Mouse (Mus musculus): ENCODE data around the gene Cntnap2. TPM values are rescaled to one million over a fixed set of nuclear protein-coding genes. Genes with fewer than 3 reads are reported as not detected.

The Cntnap2 gene
- polyA plus RNA-seq, 1 experiment from 2014 or later = 1.1 TPM

DNA sequence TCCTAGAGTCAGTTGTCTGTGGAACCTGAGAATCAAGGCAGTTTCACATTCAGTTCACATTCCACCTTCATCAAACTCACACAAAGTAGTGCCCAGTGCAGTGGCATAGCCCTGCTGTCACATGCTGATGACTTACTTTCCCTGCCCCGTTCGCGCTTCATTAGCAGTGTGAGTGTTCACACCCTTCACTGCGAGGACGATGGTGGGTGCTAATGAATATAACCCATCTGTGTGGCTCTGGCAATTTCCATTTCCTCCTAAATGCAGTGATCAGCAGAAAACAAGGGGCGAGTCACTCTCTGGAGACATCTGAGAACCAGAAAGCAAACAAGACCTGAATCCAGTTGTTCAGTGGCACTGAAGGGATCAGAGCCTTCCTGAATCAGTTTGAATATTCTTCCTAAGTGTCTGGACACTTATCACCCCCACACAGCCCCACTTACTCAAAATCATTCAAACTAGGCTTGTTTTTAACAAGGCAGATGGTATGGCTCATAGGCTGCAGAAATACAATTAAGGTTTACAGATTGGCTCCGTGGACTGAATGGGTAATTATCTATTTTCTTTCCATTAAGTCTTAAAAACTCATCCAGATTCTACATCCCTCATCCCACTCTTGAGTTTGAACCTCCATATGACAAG, 2169.6 kb downstream of the Cntnap2 start:
- Histone ChIP-seq H3K4me3 (ENCODE audit: low read length) (no peak overlapping the region), H3K4me1 (replicated peaks; ENCODE audit: control insufficient read depth, insufficient read depth, low read length) (no peaks in the 10 kb centered on the region), H3K27ac (ENCODE audit: low read length) (no peak overlapping the region), H3K9ac (ENCODE audit: low read length) (no peak overlapping the region), H3K36me3 (ENCODE audit: control insufficient read depth, insufficient read depth, low read length) (no peaks in the 10 kb centered on the region), H3K27me3 (ENCODE audit: control insufficient read depth, insufficient read depth, low read depth, low read length) (no peaks in the 10 kb centered on the region), H3K9me3 (ENCODE audit: control insufficient read depth, low read length) (no peaks in the 10 kb centered on the region), H3K4me2 (ENCODE audit: low read depth, low read length) (no peak overlapping the region)
- no peak for ATAC-seq (ENCODE audit: low read depth)
- WGBS = 54% methylated on average over 7 of the region's 7 CpGs

GRCm38 (mm10) chr6:47231513-47231912, 2172.4 kb downstream of the Cntnap2 start:
- Histone ChIP-seq H3K27ac (ENCODE audit: low read length) (no peak overlapping the region), H3K9ac (ENCODE audit: low read length) (no peak overlapping the region), H3K4me2 (ENCODE audit: low read depth, low read length) (no peak overlapping the region), H3K4me3 (ENCODE audit: low read length) (no peak overlapping the region), H3K27me3 (ENCODE audit: control insufficient read depth, insufficient read depth, low read depth, low read length) (no peaks in the 10 kb centered on the region), H3K4me1 (replicated peaks; ENCODE audit: control insufficient read depth, insufficient read depth, low read length) (no peaks in the 10 kb centered on the region), H3K9me3 (ENCODE audit: control insufficient read depth, low read length) (no peaks in the 10 kb centered on the region), H3K36me3 (ENCODE audit: control insufficient read depth, insufficient read depth, low read length) (no peaks in the 10 kb centered on the region)
- WGBS = 62% methylated on average over 6 of the region's 6 CpGs
- no peak for ATAC-seq (ENCODE audit: low read depth)

DNA sequence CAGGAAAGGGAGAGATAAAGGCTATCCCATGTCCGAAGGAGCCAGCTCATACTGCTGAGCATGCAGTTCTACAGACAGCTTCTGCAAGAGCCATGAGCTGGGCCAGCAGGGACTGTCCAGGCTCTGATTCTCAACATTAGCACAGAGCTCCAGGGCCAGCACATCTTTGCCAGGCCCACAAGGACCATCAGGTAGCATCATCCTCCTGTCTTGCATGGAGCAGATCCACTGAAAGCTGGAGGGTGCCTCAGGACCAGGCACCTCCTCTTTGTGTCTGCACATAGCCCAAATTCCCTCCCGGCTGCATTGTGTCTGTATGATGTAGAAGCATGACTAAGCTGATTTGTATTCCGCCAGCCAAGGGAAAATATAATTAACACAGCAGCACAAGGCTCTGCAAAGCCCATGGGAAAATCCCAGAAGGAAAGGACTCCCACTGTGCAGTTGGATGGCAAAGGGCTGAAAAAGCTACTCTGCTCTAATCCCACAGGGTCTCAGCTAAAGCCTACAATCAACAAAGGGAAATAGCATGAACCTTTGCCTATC, 2180.3 kb downstream of the Cntnap2 start:
- no peak overlapping the region for H3K4me3 ChIP-seq (ENCODE audit: low read length)
- no peaks in the 10 kb centered on the region for H3K36me3 ChIP-seq (ENCODE audit: control insufficient read depth, insufficient read depth, low read length)
- H3K9ac ChIP-seq (ENCODE audit: low read length) = no peak overlapping the region
- no peaks in the 10 kb centered on the region for H3K9me3 ChIP-seq (ENCODE audit: control insufficient read depth, low read length)
- H3K27ac ChIP-seq (ENCODE audit: low read length) = no peak overlapping the region
- no peaks in the 10 kb centered on the region for H3K27me3 ChIP-seq (ENCODE audit: control insufficient read depth, insufficient read depth, low read depth, low read length)
- peaks cover 2% of the 10 kb centered on the region; the same call in 1 of the 2 replicates for H3K4me1 ChIP-seq (replicated peaks; ENCODE audit: control insufficient read depth, insufficient read depth, low read length)
- 57% methylated on average over 3 of the region's 3 CpGs for WGBS
- no peak for ATAC-seq (ENCODE audit: low read depth)
- H3K4me2 ChIP-seq (ENCODE audit: low read depth, low read length) = no peak overlapping the region

DNA sequence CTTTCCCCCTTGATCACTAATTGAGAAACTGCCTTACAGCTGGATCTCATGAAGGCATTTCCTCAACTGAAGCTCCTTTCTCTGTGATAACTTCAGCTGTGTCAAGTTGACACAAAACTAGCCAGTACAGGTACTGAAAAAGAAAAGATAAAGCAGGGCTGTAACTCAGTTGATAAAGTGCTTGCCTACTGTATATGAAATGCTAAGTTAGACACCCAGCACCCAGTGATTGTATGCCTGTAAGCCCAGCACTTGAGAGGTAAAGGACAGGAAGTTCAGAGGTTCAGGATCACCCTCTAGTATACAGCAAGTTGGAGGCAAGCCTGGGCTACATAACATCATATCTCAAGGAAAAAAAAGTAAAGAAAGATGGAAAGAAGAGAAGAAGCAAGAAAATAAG, 2182.2 kb downstream of the Cntnap2 start:
- no peak overlapping the region for H3K4me3 ChIP-seq (ENCODE audit: low read length)
- no peak overlapping the region for H3K4me2 ChIP-seq (ENCODE audit: low read depth, low read length)
- no peak for ATAC-seq (ENCODE audit: low read depth)
- H3K9me3 ChIP-seq (ENCODE audit: control insufficient read depth, low read length) = no peaks in the 10 kb centered on the region
- no peak overlapping the region for H3K9ac ChIP-seq (ENCODE audit: low read length)
- H3K4me1 ChIP-seq (replicated peaks; ENCODE audit: control insufficient read depth, insufficient read depth, low read length) = peaks cover 4% of the 10 kb centered on the region; the same call in 1 of the 2 replicates
- no peaks in the 10 kb centered on the region for H3K27me3 ChIP-seq (ENCODE audit: control insufficient read depth, insufficient read depth, low read depth, low read length)
- no peak overlapping the region for H3K27ac ChIP-seq (ENCODE audit: low read length)
- no peaks in the 10 kb centered on the region for H3K36me3 ChIP-seq (ENCODE audit: control insufficient read depth, insufficient read depth, low read length)

GRCm38 (mm10) chr6:47243863-47244606, 2184.9 kb downstream of the Cntnap2 start:
- Histone ChIP-seq H3K4me3 (ENCODE audit: low read length) (no peak overlapping the region), H3K4me2 (ENCODE audit: low read depth, low read length) (0 out of 2 replicates have a peak overlapping the region, but pooled peaks have one; percentile 32)
- 15% methylated on average over 6 of the region's 6 CpGs for WGBS

DNA sequence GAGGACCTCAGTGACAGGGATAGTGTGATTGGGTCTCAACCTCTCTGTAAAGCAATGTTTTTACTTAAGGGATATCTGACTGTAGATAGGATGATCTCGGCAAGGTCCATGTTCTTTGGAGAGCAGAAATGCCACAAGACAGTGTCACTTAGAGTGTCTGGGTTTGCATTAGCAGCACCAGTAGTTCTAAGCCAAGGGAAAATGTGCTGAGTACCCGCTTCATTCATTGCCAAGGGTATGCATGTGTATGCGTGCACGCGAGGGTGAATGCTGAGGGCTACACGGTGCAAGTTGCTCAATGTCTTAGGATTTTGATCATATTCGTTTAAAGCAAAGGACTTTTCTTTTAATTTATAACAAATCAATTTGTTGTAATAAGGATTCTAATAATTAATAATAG, 2185.5 kb downstream of the Cntnap2 start:
- Histone ChIP-seq H3K4me3 (ENCODE audit: low read length) (no peak overlapping the region), H3K9ac (ENCODE audit: low read length) (no peak overlapping the region), H3K4me1 (replicated peaks; ENCODE audit: control insufficient read depth, insufficient read depth, low read length) (peaks cover 4% of the 10 kb centered on the region; the same call in 1 of the 2 replicates), H3K27me3 (ENCODE audit: control insufficient read depth, insufficient read depth, low read depth, low read length) (no peaks in the 10 kb centered on the region), H3K4me2 (ENCODE audit: low read depth, low read length) (0 out of 2 replicates have a peak overlapping the region, but pooled peaks have one; percentile 32), H3K9me3 (ENCODE audit: control insufficient read depth, low read length) (no peaks in the 10 kb centered on the region), H3K27ac (ENCODE audit: low read length) (no peak overlapping the region), H3K36me3 (ENCODE audit: control insufficient read depth, insufficient read depth, low read length) (no peaks in the 10 kb centered on the region)
- no peak for ATAC-seq (ENCODE audit: low read depth)
- WGBS = 28% methylated on average over 7 of the region's 7 CpGs

More at GRCm38 (mm10) chr6:47243863-47244606, 2184.9 kb downstream of the Cntnap2 start:
- peak; percentile 82 for ATAC-seq (ENCODE audit: low read depth)
- H3K9me3 ChIP-seq (ENCODE audit: control insufficient read depth, low read length) = no peaks in the 10 kb centered on the region
- H3K36me3 ChIP-seq (ENCODE audit: control insufficient read depth, insufficient read depth, low read length) = no peaks in the 10 kb centered on the region
- no peak overlapping the region for H3K27ac ChIP-seq (ENCODE audit: low read length)
- H3K4me1 ChIP-seq (replicated peaks; ENCODE audit: control insufficient read depth, insufficient read depth, low read length) = peaks cover 4% of the 10 kb centered on the region; the same call in 1 of the 2 replicates
- H3K27me3 ChIP-seq (ENCODE audit: control insufficient read depth, insufficient read depth, low read depth, low read length) = no peaks in the 10 kb centered on the region
- H3K9ac ChIP-seq (ENCODE audit: low read length) = no peak overlapping the region

DNA sequence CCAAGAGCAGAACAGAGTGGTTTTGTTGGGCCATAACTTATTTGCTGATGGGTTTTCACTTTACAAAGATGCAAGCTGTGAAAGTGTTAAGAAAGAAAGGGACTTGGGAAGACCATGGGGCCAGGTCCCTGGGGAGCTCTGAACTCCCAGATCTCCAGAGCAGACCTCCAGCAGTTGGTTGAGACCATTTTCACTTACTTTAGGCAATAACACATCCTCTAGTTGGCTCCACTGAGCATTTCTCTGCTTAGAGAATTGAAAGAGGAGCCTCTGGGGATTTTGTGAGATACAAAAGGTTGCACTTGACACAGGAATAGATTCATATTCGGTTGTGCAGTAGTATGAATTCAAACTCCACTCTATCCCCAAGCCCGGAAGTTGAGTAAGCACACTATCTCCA, 2196.1 kb downstream of the Cntnap2 start:
- Histone ChIP-seq H3K4me1 (replicated peaks; ENCODE audit: control insufficient read depth, insufficient read depth, low read length) (no peaks in the 10 kb centered on the region), H3K9me3 (ENCODE audit: control insufficient read depth, low read length) (no peaks in the 10 kb centered on the region), H3K27ac (ENCODE audit: low read length) (no peak overlapping the region), H3K9ac (ENCODE audit: low read length) (no peak overlapping the region), H3K36me3 (ENCODE audit: control insufficient read depth, insufficient read depth, low read length) (no peaks in the 10 kb centered on the region), H3K4me3 (ENCODE audit: low read length) (no peak overlapping the region), H3K4me2 (ENCODE audit: low read depth, low read length) (no peak overlapping the region), H3K27me3 (ENCODE audit: control insufficient read depth, insufficient read depth, low read depth, low read length) (no peaks in the 10 kb centered on the region)
- 72% methylated on average over 2 of the region's 2 CpGs for whole genome bisulfite sequencing
- ATAC-seq (ENCODE audit: low read depth) = no peak

DNA sequence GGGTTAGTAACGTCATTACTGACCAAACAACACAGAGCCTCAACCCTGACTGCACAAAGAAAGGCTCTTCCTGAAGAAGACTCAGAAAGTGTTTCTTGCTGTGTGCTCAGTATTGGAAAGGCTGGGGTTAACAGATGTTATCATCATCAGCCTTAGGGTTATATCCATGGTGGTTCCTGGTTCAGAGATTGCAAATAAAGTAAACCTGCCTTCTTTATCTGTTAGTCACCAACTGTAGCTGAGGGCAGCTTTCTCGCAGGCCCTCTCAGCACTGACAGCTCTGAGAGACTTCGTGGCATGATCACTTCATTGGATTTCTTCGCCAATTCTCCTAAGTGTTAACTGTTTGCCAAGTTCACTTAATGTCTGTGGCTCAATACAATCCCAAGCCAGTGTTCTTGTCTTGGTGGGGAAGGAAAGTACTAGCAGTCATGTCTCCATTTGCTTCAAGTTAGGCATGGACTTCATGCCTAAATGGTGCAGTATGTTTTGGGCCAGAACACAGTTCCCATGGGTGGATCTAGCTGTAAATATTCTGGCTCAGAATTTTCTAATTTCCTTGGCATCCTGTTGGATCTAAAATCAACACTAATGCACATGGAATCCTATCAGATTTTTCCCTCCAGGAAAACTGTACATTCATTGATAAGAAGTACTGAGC, 2197.2 kb downstream of the Cntnap2 start:
- WGBS = 63% methylated on average over 4 of the region's 4 CpGs
- no peak for ATAC-seq (ENCODE audit: low read depth)

GRCm38 (mm10) chr6:47256918-47257506, 2197.9 kb downstream of the Cntnap2 start:
- no peaks in the 10 kb centered on the region for H3K36me3 ChIP-seq (ENCODE audit: control insufficient read depth, insufficient read depth, low read length)
- WGBS = 48% methylated on average over 3 of the region's 3 CpGs
- no peak overlapping the region for H3K4me3 ChIP-seq (ENCODE audit: low read length)
- H3K9me3 ChIP-seq (ENCODE audit: control insufficient read depth, low read length) = no peaks in the 10 kb centered on the region
- H3K4me1 ChIP-seq (replicated peaks; ENCODE audit: control insufficient read depth, insufficient read depth, low read length) = no peaks in the 10 kb centered on the region
- no peaks in the 10 kb centered on the region for H3K27me3 ChIP-seq (ENCODE audit: control insufficient read depth, insufficient read depth, low read depth, low read length)
- H3K9ac ChIP-seq (ENCODE audit: low read length) = no peak overlapping the region
- no peak overlapping the region for H3K27ac ChIP-seq (ENCODE audit: low read length)
- no peak overlapping the region for H3K4me2 ChIP-seq (ENCODE audit: low read depth, low read length)
- ATAC-seq (ENCODE audit: low read depth) = no peak

More for the DNA sequence above, 2197.2 kb downstream of the Cntnap2 start:
- no peak overlapping the region for H3K4me3 ChIP-seq (ENCODE audit: low read length)
- no peaks in the 10 kb centered on the region for H3K4me1 ChIP-seq (replicated peaks; ENCODE audit: control insufficient read depth, insufficient read depth, low read length)
- H3K4me2 ChIP-seq (ENCODE audit: low read depth, low read length) = no peak overlapping the region
- H3K36me3 ChIP-seq (ENCODE audit: control insufficient read depth, insufficient read depth, low read length) = no peaks in the 10 kb centered on the region
- no peaks in the 10 kb centered on the region for H3K27me3 ChIP-seq (ENCODE audit: control insufficient read depth, insufficient read depth, low read depth, low read length)
- H3K9ac ChIP-seq (ENCODE audit: low read length) = no peak overlapping the region
- H3K27ac ChIP-seq (ENCODE audit: low read length) = no peak overlapping the region
- H3K9me3 ChIP-seq (ENCODE audit: control insufficient read depth, low read length) = no peaks in the 10 kb centered on the region
